Mouse (Mus musculus) right cerebral cortex, adult 18-20 months (tissue): ENCODE data around the gene Cpeb3.
"Not testable (repeated sequence)": the region's sequence is repeated elsewhere in the genome, so short reads cannot be mapped to it uniquely, and the experiment has no call there.

Experiments used
- DNase-seq: peaks from one replicate; pipeline ENCODE4 v3.0.0; 2022; ENCODE audit warnings: mixed read lengths

The Cpeb3 gene

DNA sequence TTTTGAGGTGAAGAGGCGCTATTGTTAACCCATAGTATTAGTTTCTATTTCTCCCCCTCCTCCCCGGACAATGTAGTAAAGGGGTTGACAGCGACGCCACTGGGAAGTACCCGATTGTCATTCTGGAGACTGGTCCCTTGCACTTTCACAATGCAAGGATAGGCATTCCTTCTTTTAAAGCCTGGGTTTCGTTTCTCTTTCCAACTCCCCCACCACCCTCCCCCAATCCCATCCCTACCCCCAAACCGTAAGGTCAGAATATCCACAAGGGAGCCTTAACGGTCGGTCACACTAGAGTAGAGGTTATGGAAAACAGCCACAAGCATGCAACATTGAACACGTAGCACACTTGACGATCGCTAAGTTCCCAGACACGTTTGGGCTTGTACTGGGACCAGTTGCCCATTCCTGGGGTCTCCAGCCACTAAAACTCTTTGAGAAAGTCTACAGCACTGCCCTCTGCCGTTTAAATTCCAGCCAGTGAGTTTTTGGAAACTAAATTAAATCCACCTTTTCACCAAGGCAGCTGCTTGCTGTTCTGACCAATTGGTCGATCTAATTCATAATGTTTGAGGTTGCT is at the start of gene Cpeb3:
TSS of gene Cpeb3 (minus strand) at position 426 of the 580 bp plus-strand sequence.
- DNase-seq: peak; percentile 11

DNA sequence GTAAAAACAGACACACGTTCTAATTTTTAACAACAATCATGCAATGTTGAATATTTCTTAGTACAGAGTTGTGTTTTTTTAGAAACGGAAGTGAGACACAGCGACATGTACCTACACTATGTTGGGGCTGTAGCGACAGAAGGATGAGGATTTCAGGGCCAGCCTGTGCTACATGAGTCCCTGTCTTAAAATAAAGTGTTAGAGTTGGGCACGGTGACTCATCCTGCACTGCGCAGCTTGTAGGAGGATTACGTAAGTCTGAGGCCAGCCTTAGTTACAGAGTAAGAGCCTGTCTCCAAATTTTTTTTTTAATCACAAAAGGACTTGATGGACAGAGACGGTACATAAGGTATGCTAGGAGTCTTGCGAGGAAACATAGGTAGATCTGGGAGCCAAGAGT is 46.9 kb upstream of the Cpeb3 start:
- DNase-seq: peak; percentile 94

GRCm38 (mm10) chr19:37252104-37252503 is 43.7 kb upstream of the Cpeb3 start:
- no peak for DNase-seq

GRCm38 (mm10) chr19:37248199-37248598 is 39.8 kb upstream of the Cpeb3 start:
- DNase-seq: no peak

DNA sequence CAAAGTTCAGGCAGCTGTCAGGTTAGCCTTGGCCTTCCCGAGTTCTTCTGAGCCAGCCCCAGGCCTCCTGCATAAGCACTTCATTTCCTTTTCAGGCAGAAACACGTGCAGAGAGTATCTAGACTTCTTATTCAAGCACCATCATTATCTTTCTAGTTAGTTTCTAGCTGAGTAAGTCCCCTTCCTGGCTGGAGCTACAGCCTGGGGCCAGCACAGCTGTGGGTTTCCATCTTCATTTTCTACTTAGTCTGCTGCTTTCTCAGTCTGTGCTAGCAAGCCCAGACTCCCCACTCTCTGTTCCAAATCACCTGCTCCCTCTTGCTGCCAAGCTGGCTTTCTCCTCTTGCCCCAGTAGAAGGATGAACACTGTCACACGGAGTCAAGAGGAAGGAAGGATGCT is 38.5 kb upstream of the Cpeb3 start:
- no peak for DNase-seq

DNA sequence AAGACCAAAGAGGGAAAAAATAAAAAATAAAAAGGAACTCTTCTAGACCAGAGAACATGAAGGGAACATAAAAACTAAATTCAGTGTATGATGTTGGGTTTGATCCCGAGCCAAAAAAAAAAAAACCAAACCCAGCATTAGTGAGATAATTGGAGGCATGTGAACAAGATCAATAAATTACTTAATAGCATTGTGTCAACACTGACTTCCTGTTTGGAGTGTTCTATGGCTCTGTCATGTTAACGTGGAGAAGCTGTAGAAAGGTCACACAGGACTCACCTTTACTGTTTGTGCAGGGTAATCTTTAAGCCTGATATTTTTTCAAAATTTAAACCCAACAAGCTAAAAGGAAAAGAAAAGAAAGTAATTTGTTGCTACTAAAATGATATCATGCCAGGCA is 34.3 kb upstream of the Cpeb3 start:
- no peak for DNase-seq

- no peak for DNase-seq
Observed at GRCm38 (mm10) chr19:37241201-37241600, 32.8 kb upstream of the Cpeb3 start.

- no peak for DNase-seq
Observed at GRCm38 (mm10) chr19:37239096-37239495, 30.7 kb upstream of the Cpeb3 start.

- peak; percentile 43 for DNase-seq
Observed at GRCm38 (mm10) chr19:37238651-37239050, 30.2 kb upstream of the Cpeb3 start.

DNA sequence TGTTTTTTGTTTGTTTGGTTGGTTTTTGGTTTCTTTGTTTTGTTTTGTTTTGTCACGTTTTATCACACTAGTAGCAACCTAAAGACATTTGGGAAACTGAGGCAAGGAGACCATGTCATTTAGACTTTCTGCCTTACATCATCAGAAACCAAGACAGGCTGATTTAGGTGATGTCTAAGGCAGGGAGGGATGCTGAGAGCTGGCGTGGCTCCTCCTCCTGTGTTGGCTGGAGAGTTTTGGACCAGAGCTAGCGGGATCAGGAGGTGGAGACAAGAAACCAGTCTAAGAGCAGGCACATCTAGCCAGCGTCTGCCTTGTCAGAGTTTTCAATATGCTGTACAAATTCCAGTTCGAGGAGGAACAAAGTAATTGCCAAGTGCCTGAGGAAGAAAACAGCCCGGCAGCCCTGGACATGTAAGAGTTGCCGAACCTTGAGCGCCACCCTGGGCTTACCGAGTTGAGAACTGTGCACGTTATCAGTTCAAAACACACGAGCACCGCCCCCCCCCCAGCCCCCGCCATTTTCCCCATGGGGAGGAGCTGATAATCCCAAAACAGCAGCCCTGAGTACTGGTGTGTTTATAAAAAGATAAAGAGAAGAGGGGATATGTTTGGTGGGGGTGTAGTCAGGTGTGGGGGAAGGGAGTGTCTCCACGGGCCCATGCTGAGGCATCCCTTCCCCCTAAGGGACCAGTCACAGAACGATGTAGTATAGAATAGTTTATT is 29.5 kb upstream of the Cpeb3 start:
- DNase-seq: no peak

DNA sequence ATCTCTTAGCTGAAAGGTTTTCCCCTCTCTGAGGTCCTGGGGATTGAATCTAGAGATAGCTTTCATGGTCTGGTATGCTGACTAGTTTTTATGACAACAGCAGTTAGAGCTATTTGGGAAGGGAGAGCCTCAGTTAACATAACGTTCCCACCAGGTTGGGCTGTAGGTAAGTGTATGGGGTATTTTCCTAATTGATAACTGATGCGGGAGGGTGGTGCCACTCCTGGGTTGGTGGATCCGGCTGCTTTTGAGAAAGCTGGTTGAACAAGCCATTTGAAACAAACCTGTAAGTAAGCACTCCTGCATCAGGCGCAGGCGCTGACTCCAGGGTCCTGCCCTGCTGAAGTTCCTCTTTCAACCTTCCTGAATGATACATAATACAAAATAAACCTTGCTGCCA is 28.9 kb upstream of the Cpeb3 start:
- no peak for DNase-seq

GRCm38 (mm10) chr19:37235818-37236217 is 27.4 kb upstream of the Cpeb3 start:
- no peak for DNase-seq

DNA sequence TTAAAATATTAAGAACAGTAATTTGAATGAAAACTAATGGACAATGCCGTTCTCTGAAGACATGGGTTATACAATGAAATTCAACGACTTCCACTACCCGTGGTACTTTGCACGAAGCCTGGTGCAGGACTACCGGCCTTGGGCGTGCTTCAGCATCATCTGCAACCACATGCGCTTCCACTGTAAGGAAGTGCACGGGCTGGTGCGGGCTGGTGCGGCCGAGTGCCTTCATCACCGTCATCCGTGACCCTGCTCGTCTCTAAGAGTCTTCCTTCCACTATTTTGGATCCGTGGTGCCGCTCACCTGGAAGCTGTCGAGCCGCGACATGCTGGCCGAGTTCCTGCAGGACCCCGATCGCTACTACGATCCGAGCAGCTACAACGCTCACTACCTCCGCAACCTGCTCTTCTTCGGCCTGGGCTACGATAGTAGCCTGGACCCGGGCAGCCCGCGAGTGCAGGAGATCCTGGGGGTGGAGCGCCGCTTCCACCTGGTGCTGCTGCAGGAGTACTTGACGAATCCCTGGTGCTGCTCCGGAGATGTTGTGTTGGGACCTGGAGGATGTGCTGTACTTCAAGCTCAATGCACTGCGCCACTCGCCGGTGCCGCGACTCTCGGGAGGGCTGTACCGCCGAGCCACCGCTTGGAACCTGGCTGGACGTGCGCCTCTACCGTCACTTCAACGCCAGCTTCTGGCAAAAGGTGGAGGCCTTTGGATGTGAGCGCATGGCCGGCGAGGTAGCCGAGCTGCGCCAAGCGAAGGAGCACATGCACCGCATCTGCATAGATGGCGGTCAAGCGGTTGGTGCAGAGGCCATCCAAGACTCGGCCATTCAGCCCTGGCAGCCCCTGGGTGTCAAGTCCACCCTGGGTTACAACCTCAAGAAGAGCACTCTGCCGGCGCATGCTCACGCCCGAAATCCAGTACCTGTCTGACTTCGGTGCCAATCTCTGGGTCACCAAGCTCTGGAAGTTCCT is 25.4 kb upstream of the Cpeb3 start:
- DNase-seq: no peak

DNA sequence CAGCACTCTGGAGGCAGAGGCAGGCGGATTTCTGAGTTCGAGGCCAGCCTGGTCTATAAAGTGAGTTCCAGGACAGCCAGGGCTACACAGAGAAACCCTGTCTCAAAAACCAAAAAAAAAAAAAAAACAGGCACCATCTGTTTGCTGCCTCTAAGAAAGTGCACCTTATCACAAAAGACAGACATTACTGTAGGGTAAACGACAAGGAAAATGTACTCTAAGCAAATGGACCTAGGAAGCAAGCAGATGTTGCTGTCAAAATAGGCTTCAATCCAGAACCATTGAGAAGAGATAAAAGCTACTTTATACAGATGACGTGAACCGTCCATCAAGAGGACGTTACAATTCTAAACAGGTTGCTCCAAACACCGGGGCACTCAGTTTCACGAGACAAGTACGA is 24.2 kb upstream of the Cpeb3 start:
- not testable (repeated sequence) for DNase-seq

- DNase-seq: no peak
Observed at GRCm38 (mm10) chr19:37225197-37225862, 16.9 kb upstream of the Cpeb3 start.

DNA sequence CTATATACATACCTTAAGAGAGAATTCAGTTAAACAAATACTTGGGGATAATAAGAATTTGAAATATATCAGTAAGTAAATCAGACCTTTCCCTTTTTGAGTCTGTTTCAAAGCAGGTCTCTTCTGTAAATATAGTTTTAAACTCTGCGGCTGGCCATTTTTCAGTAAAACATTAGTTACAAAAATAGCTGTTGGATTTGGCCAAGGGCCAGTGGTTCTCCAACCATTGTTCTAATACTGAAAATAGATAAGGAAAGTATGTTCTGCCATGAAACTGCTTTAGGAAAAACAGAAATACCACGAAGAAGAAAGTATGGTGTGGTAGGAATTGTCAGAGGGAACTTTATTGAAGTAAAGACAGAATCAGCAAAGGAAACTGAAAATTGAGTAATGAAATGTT is 6.3 kb upstream of the Cpeb3 start:
- no peak for DNase-seq

DNA sequence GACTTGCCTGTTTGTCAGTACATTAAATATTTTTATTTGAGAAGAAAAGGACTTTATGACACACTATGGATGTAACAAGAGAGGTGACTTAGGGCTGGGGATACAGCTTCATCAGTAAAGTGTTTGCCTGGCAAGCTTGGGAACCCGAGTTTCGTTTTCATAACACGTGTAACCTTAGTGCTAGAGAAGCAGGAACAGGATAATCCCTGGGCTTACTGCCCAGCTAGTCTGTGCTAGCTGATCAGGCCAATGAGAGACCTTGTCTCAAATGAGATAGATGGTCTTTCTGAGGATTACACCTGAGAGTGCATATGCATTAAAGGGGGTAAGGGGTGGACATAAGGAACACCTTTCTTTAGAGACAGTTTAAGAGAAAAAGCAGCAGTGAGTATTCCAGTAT is 3.0 kb upstream of the Cpeb3 start:
- no peak for DNase-seq

GRCm38 (mm10) chr19:37210457-37210856 is 2.1 kb upstream of the Cpeb3 start:
- DNase-seq: no peak

- DNase-seq: no peak
Observed at GRCm38 (mm10) chr19:37209467-37210128, 1.2 kb upstream of the Cpeb3 start.

- DNase-seq: no peak
Observed at GRCm38 (mm10) chr19:37208986-37209385, 585 bp upstream of the Cpeb3 start.

DNA sequence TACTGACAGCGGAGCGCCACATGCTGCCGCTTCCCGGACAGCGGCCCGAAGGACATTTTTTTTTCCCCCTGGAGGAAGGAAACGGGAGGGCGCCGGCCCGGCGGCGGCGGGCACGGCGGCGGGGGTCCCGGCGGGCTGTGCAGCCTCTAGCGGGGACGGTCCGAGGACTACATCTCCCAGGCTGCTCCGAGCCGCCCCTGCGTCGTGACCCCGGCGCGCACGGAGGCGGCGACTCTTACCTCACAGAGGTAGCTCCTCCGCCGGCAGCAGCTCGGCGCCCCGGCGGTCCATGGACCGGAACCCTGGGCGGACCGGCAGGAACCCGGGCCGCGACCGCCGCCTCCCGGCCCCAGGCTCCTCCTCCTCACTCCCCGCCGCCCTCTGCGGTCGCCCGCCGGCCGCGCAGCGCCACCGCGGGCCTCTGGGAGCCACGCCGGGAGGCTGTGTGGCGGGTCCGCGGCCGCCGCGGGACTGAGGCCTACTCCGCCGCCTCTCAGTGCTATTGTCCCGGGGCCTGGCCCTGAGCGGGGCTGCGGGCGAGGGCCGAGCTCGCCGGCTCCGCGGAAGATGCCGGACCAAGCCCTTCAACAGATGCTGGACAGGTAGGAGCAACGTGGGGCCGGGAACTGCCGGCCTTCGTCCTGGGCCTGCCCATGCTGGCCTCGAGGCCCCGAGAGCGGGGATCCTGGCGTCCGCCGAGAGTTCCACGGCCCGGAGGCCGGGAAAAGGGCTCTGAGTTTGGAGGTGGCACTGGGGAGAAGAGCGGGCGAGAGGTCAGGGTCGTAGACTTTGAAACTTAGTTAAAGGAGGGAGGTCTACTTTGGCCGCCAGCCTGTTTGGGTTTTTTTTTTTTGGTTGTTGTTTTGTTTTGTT is 862 bp downstream of the Cpeb3 start, which contains the start of gene March5:
TSS of gene March5 (plus strand) at position 241 of the 873 bp plus-strand sequence.
- DNase-seq: peak; percentile 94
